Mouse (Mus musculus) megakaryocyte, embryonic 14.5 days (primary cell): ENCODE results near the gene Cwc15. TPM values are rescaled to one million over a fixed set of nuclear protein-coding genes. Genes with fewer than 3 reads are reported as not detected.

Source experiments
- H3K27me3 ChIP-seq: replicated peaks from 2 replicates; pipeline ENCODE3; 2012; ENCODE audit warnings: inconsistent platforms
- H3K36me3 ChIP-seq: replicated peaks from 2 replicates; pipeline ENCODE3; 2012; ENCODE audit warnings: low read length, inconsistent platforms, mixed read lengths
- H3K4me1 ChIP-seq: 2 replicates; pipeline ENCODE4 v1.6.1; 2012; ENCODE audit warnings: inconsistent platforms
- H3K4me3 ChIP-seq: replicated peaks from 2 replicates; pipeline ENCODE3; 2012; ENCODE audit warnings: moderate library complexity, mild to moderate bottlenecking, inconsistent platforms
- H3K9me3 ChIP-seq: 2 replicates; pipeline ENCODE4 v1.6.1; 2012; ENCODE audit warnings: inconsistent platforms
- FLI1 ChIP-seq: IDR thresholded peaks from 2 replicates; pipeline ENCODE4 v1.6.1; 2012; ENCODE audit warnings: low read length, inconsistent platforms, mixed read lengths
- GATA1 ChIP-seq: IDR thresholded peaks from 3 replicates; pipeline ENCODE4 v1.6.1; 2012; ENCODE audit warnings: mixed read lengths, low read length, inconsistent platforms, borderline replicate concordance
- polyA plus RNA-seq: library from polyadenylated mRNA; stranded (reverse); fragments of >175 nt; gene quantifications from 2 replicates; pipeline ENCODE4 v1.2.3, GENCODE M21; 2012; ENCODE audit warnings: low replicate concordance; ENCODE audit not compliant: insufficient read depth

Gene Cwc15
- polyA plus RNA-seq, 1 experiment, result 24.0 TPM

GRCm38 (mm10) chr9:14518105-14518504 is 17.7 kb downstream of the Cwc15 start:
- TF ChIP-seq FLI1 (no peak), GATA1 (no peak)
- no peak overlapping the region for H3K4me3 ChIP-seq
- peaks cover 22% of the 10 kb centered on the region for H3K36me3 ChIP-seq
- peaks cover 4% of the 10 kb centered on the region for H3K27me3 ChIP-seq
- H3K4me1 ChIP-seq, result peaks cover 32% of the 10 kb centered on the region
- no peaks in the 10 kb centered on the region for H3K9me3 ChIP-seq

GRCm38 (mm10) chr9:14520971-14521670 is 20.7 kb downstream of the Cwc15 start:
- TF ChIP-seq FLI1 (no peak), GATA1 (no peak)

GRCm38 (mm10) chr9:14521695-14522094 is 21.3 kb downstream of the Cwc15 start:
- Histone ChIP-seq H3K27me3 (peaks cover 21% of the 10 kb centered on the region), H3K4me1 (peaks cover 36% of the 10 kb centered on the region), H3K36me3 (no peaks in the 10 kb centered on the region), H3K9me3 (no peaks in the 10 kb centered on the region), H3K4me3 (no peak overlapping the region)
- TF ChIP-seq GATA1 (no peak), FLI1 (no peak)

More at GRCm38 (mm10) chr9:14520971-14521670, 20.7 kb downstream of the Cwc15 start:
- H3K27me3 ChIP-seq, result peaks cover 18% of the 10 kb centered on the region
- H3K9me3 ChIP-seq, result no peaks in the 10 kb centered on the region
- no peaks in the 10 kb centered on the region for H3K36me3 ChIP-seq
- H3K4me1 ChIP-seq, result peaks cover 36% of the 10 kb centered on the region
- no peak overlapping the region for H3K4me3 ChIP-seq

GRCm38 (mm10) chr9:14523408-14524043 is 23.1 kb downstream of the Cwc15 start:
- H3K9me3 ChIP-seq, result no peaks in the 10 kb centered on the region
- H3K4me3 ChIP-seq, result no peak overlapping the region
- no peaks in the 10 kb centered on the region for H3K36me3 ChIP-seq
- peaks cover 36% of the 10 kb centered on the region for H3K4me1 ChIP-seq
- TF ChIP-seq FLI1 (no peak), GATA1 (no peak)
- H3K27me3 ChIP-seq, result peaks cover 24% of the 10 kb centered on the region

GRCm38 (mm10) chr9:14530004-14530403 is 29.6 kb downstream of the Cwc15 start:
- TF ChIP-seq GATA1 (no peak), FLI1 (no peak)
- Histone ChIP-seq H3K4me3 (no peak overlapping the region), H3K36me3 (no peaks in the 10 kb centered on the region), H3K4me1 (no peaks in the 10 kb centered on the region), H3K9me3 (peaks cover 13% of the 10 kb centered on the region), H3K27me3 (peaks cover 38% of the 10 kb centered on the region)

GRCm38 (mm10) chr9:14532283-14532682 is 31.9 kb downstream of the Cwc15 start:
- Histone ChIP-seq H3K4me1 (no peaks in the 10 kb centered on the region), H3K4me3 (no peak overlapping the region), H3K36me3 (no peaks in the 10 kb centered on the region), H3K27me3 (peaks cover 30% of the 10 kb centered on the region), H3K9me3 (peaks cover 13% of the 10 kb centered on the region)
- TF ChIP-seq FLI1 (no peak), GATA1 (no peak)

- H3K4me3 ChIP-seq, result no peak overlapping the region
- no peaks in the 10 kb centered on the region for H3K4me1 ChIP-seq
- no peaks in the 10 kb centered on the region for H3K36me3 ChIP-seq
- no peak for TF ChIP-seq GATA1
- TF ChIP-seq FLI1, result no peak
- peaks cover 15% of the 10 kb centered on the region for H3K9me3 ChIP-seq
- peaks cover 31% of the 10 kb centered on the region for H3K27me3 ChIP-seq
Measured at GRCm38 (mm10) chr9:14533659-14534058, 33.2 kb downstream of the Cwc15 start.

GRCm38 (mm10) chr9:14534833-14535456 is 34.5 kb downstream of the Cwc15 start:
- Histone ChIP-seq H3K9me3 (peaks cover 16% of the 10 kb centered on the region), H3K27me3 (peaks cover 32% of the 10 kb centered on the region), H3K4me3 (peak overlapping the region; percentile 46), H3K36me3 (no peaks in the 10 kb centered on the region), H3K4me1 (no peaks in the 10 kb centered on the region)
- no peak for TF ChIP-seq FLI1
- TF ChIP-seq GATA1, result no peak

GRCm38 (mm10) chr9:14544034-14544757 is 43.8 kb downstream of the Cwc15 start:
- H3K4me3 ChIP-seq, result no peak overlapping the region
- H3K4me1 ChIP-seq, result peaks cover 5% of the 10 kb centered on the region; the same call in 1 of the 2 replicates
- H3K36me3 ChIP-seq, result no peaks in the 10 kb centered on the region
- H3K27me3 ChIP-seq, result peaks cover 65% of the 10 kb centered on the region
- no peaks in the 10 kb centered on the region for H3K9me3 ChIP-seq
- TF ChIP-seq FLI1 (no peak), GATA1 (no peak)
